Mouse (Mus musculus): ENCODE measurements around the gene Ankrd33b. TPM values are rescaled to one million over a fixed set of nuclear protein-coding genes. Genes with fewer than 3 reads are reported as not detected.

The Ankrd33b gene
- total and polyA plus RNA-seq, 3 experiments, result 50.0 to 69.6 (median 60.3) TPM

- Histone ChIP-seq H3K27me3 (replicated peaks) (no peaks in the 10 kb centered on the region), H3K79me2 (replicated peaks; ENCODE audit: control insufficient read depth, extremely low read depth, insufficient read depth, poor library complexity, severe bottlenecking) (peaks cover 64% of the 10 kb centered on the region), H3K4me1 (ENCODE audit: control insufficient read depth in 1 of 2, insufficient read depth in 2 of 2) (peaks cover 23 to 61% of the 10 kb centered on the region in 2 experiments), H3K9me3 (replicated peaks; ENCODE audit: low read length) (peaks cover 7% of the 10 kb centered on the region), H3K4me3 (replicated peaks in 1 of 3; ENCODE audit: low read depth in 2 of 3, low read length in 2 of 3, poor library complexity in 1 of 3) (peak overlapping the region; percentile 85 to 99 (median 98)), H3K4me2 (ENCODE audit: insufficient read depth, low read depth, poor library complexity, severe bottlenecking) (peak overlapping the region; percentile 55), H3K36me3 (replicated peaks in 1 of 2; ENCODE audit: control insufficient read depth in 1 of 2, insufficient read depth in 1 of 2, low read length in 1 of 2) (peaks cover 23 to 46% of the 10 kb centered on the region in 2 experiments), H3K9ac (ENCODE audit: insufficient read depth, low read depth) (peak overlapping the region; percentile 88), H3K27ac (ENCODE audit: insufficient read depth, low read depth) (peak overlapping the region; percentile 91)
- dilution Hi-C loops (cut with MboI; ENCODE audit: extremely low pct_ligation_motif_present, extremely low pct_unique_long_range_greater_than_20kb, low sequenced_read_pairs) (no loop called here), in situ Hi-C loops (cut with MboI; ENCODE audit: low pct_ligation_motif_present, low pct_unique_long_range_greater_than_20kb, low sequenced_read_pairs) (loop anchor here (5.0 kb wide), 1 partner anchor 46 kb away; no protein-coding TSS in a partner anchor)
- DNase-seq (ENCODE audit: extremely low read depth), result peak; percentile 54
- peak; percentile 82 for TF ChIP-seq MAZ (IDR thresholded peaks at IDR 0.05; ENCODE audit: low read depth, low read length)
- TF ChIP-seq SMC3 (IDR thresholded peaks at IDR 0.05; ENCODE audit: low read depth, low read length), result peak; percentile 3; the same call in 1 of the 2 replicates
- TF ChIP-seq JUN (IDR thresholded peaks at IDR 0.05; ENCODE audit: insufficient read depth, low read depth, low read length), result 0 out of 2 replicates have a peak, but pooled peaks have one; percentile 6
- 0 out of 2 replicates have a peak, but pooled peaks have one; percentile 43 for TF ChIP-seq MXI1 (IDR thresholded peaks at IDR 0.05; ENCODE audit: low read depth, low read length)
- TF ChIP-seq EP300 (IDR thresholded peaks at IDR 0.05; ENCODE audit: low read length), result peak; percentile 75
- TF ChIP-seq RCOR1 (conservative IDR thresholded peaks at IDR 0.05; ENCODE audit: low read depth, low read length), result peak; percentile 73; the same call in 1 of the 2 replicates
- no peak for TF ChIP-seq CHD1 (IDR thresholded peaks at IDR 0.05; ENCODE audit: low read depth, low read length)
- peak; percentile 14; the same call in 1 of the 2 replicates for TF ChIP-seq NELFE (IDR thresholded peaks at IDR 0.05; ENCODE audit: low read depth, low read length)
- peak; percentile 35; the same call in 1 of the 2 replicates for TF ChIP-seq POLR2A (IDR thresholded peaks at IDR 0.05; ENCODE audit: low read depth, low read length)
- peak; percentile 11; the same call in 1 of the 2 replicates for TF ChIP-seq MYC (IDR thresholded peaks at IDR 0.05; ENCODE audit: low read depth, low read length)
- no peak for TF ChIP-seq ZC3H11A (IDR thresholded peaks at IDR 0.05; ENCODE audit: low read depth, low read length)
- peak; percentile 62; the same call in 1 of the 2 replicates for TF ChIP-seq BHLHE40 (IDR thresholded peaks at IDR 0.05; ENCODE audit: low read depth, low read length)
- TF ChIP-seq ZNF384 (IDR thresholded peaks at IDR 0.05; ENCODE audit: low read depth, low read length), result no peak
- TF ChIP-seq ELF1 (IDR thresholded peaks at IDR 0.05; ENCODE audit: low read depth, low read length), result no peak
- TF ChIP-seq GABPA (IDR thresholded peaks at IDR 0.05; ENCODE audit: insufficient replicate concordance, low read depth, low read length), result no peak
- peak; percentile 63 for TF ChIP-seq MAX (IDR thresholded peaks at IDR 0.05; ENCODE audit: low read length)
- peak; percentile 80; the same call in 1 of the 2 replicates for TF ChIP-seq TCF12 (IDR thresholded peaks at IDR 0.05; ENCODE audit: low read depth, low read length)
- TF ChIP-seq NRF1 (IDR thresholded peaks at IDR 0.05; ENCODE audit: low read depth, low read length), result peak; percentile 33; the same call in 1 of the 2 replicates
- TF ChIP-seq ETS1 (conservative IDR thresholded peaks at IDR 0.05; ENCODE audit: low read depth, low read length), result peak; percentile 77
- TF ChIP-seq USF1 (IDR thresholded peaks at IDR 0.05; ENCODE audit: low read depth, low read length), result no peak
- TF ChIP-seq USF2 (conservative IDR thresholded peaks at IDR 0.05; ENCODE audit: low read depth, low read length), result no peak
- no peak for TF ChIP-seq ZKSCAN1 (IDR thresholded peaks at IDR 0.05; ENCODE audit: borderline replicate concordance, low read depth, low read length)
- TF ChIP-seq CTCF (conservative IDR thresholded peaks at IDR 0.05 in 1 of 2, IDR thresholded peaks at IDR 0.05 in 1 of 2; ENCODE audit: low read depth in 2 of 2, low read length in 2 of 2), result no peak
- peak; percentile 49; the same call in 1 of the 2 replicates for TF ChIP-seq UBTF (IDR thresholded peaks at IDR 0.05; ENCODE audit: low read depth, low read length)
- TF ChIP-seq HCFC1 (IDR thresholded peaks at IDR 0.05; ENCODE audit: low read depth, low read length), result no peak
- no peak for TF ChIP-seq E2F4 (IDR thresholded peaks at IDR 0.05; ENCODE audit: insufficient replicate concordance, low read depth, low read length)
- TF ChIP-seq POLR2AphosphoS2 (IDR thresholded peaks at IDR 0.05; ENCODE audit: low read depth, low read length), result no peak
- TF ChIP-seq JUND (conservative IDR thresholded peaks at IDR 0.05; ENCODE audit: low read depth, low read length), result 0 out of 2 replicates have a peak, but pooled peaks have one; percentile 17
- TF ChIP-seq KAT2A (IDR thresholded peaks at IDR 0.05; ENCODE audit: insufficient replicate concordance, low read length), result no peak
- TF ChIP-seq MEF2A (IDR thresholded peaks at IDR 0.05; ENCODE audit: borderline replicate concordance, low read depth, low read length), result peak; percentile 58; the same call in 1 of the 2 replicates
- TF ChIP-seq IRF4 (IDR thresholded peaks at IDR 0.05; ENCODE audit: low read depth, low read length), result peak; percentile 92
- no peak for TF ChIP-seq TBP (conservative IDR thresholded peaks at IDR 0.05; ENCODE audit: low read depth, low read length)
- peak; percentile 60 for TF ChIP-seq CHD2 (IDR thresholded peaks at IDR 0.05; ENCODE audit: low read length)
- TF ChIP-seq SIN3A (IDR thresholded peaks at IDR 0.05; ENCODE audit: low read length), result peak; percentile 92; the same call in 1 of the 2 replicates
- no peak for TF ChIP-seq PAX5 (IDR thresholded peaks at IDR 0.05; ENCODE audit: low read length)
- TF ChIP-seq MAFK (IDR thresholded peaks at IDR 0.05; ENCODE audit: insufficient replicate concordance, low read length), result peak; percentile 68
- no peak for TF ChIP-seq ZMIZ1 (IDR thresholded peaks at IDR 0.05; ENCODE audit: low read depth, low read length)
Measured at GRCm38 (mm10) chr15:31365720-31366591, 1.6 kb downstream of the Ankrd33b start.
